ENCODE assay signal across 11 mouse cellular contexts in genomic region chr9:117956691-117957090, GRCm38 (mm10).
DNase-seq lines count a peak whose midpoint lies in the region; ATAC-seq lines count a peak whose summit lies in the region.
"Had no signal": no experiment of that assay in that cellular context is flagged by ENCODE, and none has a peak within 500 bp of the region (broad histone marks: within the 10 kb centered on the region; RNA-seq: fewer than 3 reads in every experiment).

No protein-coding gene starts in this region.

- no peak overlapping the region for H3K9ac ChIP-seq in stomach, embryonic 14.5 days (replicated peaks; ENCODE audit: low read depth, low read length)
- H3K9ac ChIP-seq: forebrain, embryonic 13.5 days; liver, embryonic 13.5 days had no signal

- H3K4me2 ChIP-seq in stomach, embryonic 14.5 days (replicated peaks; ENCODE audit: low read depth, low read length): no peak overlapping the region
- H3K4me2 ChIP-seq: forebrain, embryonic 13.5 days; liver, embryonic 13.5 days had no signal

- H3K9me3 ChIP-seq in heart, embryonic 10.5 days: no peaks in the 10 kb centered on the region
- H3K9me3 ChIP-seq in stomach, embryonic 14.5 days (ENCODE audit: control insufficient read depth, low read depth, low read length): no peaks in the 10 kb centered on the region
- H3K9me3 ChIP-seq: forebrain, embryonic 13.5 days; liver, embryonic 13.5 days had no signal

- ATAC-seq in stomach, embryonic 14.5 days (ENCODE audit: insufficient number of reproducible peaks, insufficient read depth, low FRiP score, low read depth): no peak
- ATAC-seq in erythroid progenitor cell, adult 5-6 weeks (replicated peaks; ENCODE audit: low FRiP score, poor library complexity, severe bottlenecking): no peak
- ATAC-seq: forebrain, embryonic 13.5 days had no signal

- no peak overlapping the region for H3K4me3 ChIP-seq in heart, embryonic 10.5 days
- H3K4me3 ChIP-seq in stomach, embryonic 14.5 days (ENCODE audit: low read depth, low read length): no peak overlapping the region
- H3K4me3 ChIP-seq: forebrain, embryonic 13.5 days; liver, embryonic 13.5 days had no signal

- WGBS in heart, embryonic 10.5 days: 59% methylated on average over 2 of the region's 2 CpGs
- 24% methylated on average over 2 of the region's 2 CpGs for WGBS in stomach, embryonic 14.5 days

- no peaks in the 10 kb centered on the region for H3K36me3 ChIP-seq in heart, embryonic 10.5 days
- no peaks in the 10 kb centered on the region for H3K36me3 ChIP-seq in stomach, embryonic 14.5 days (ENCODE audit: control insufficient read depth, insufficient read depth, low read length)
- H3K36me3 ChIP-seq: liver, embryonic 13.5 days had no signal

- intact Hi-C loops in left cerebral cortex, postnatal 25 days (cut with DNase I): no loop called here

- H3K27ac ChIP-seq in heart, embryonic 10.5 days: peak overlapping the region; percentile 6; the same call in 1 of the 2 replicates
- H3K27ac ChIP-seq in stomach, embryonic 14.5 days (ENCODE audit: low read length): peak overlapping the region; percentile 78
- H3K27ac ChIP-seq: forebrain, embryonic 13.5 days; liver, embryonic 13.5 days had no signal

- H3K27me3 ChIP-seq in heart, embryonic 10.5 days (ENCODE audit: insufficient read depth, poor library complexity, severe bottlenecking): no peaks in the 10 kb centered on the region
- no peaks in the 10 kb centered on the region for H3K27me3 ChIP-seq in stomach, embryonic 14.5 days (ENCODE audit: control insufficient read depth, insufficient read depth, low read length)
- H3K27me3 ChIP-seq: forebrain, embryonic 13.5 days; liver, embryonic 13.5 days had no signal

- DNase-seq in kidney, adult 9 months: peak; percentile 13
- DNase-seq in kidney, adult 11 months: no peak
- no peak for DNase-seq in heart, embryonic 10.5 days (ENCODE audit: low spot score)
- DNase-seq in kidney, postnatal 36 days: peak; percentile 7 to 17
- no peak for DNase-seq in left cerebral cortex, postnatal 25 days (ENCODE audit: low spot score in 2 of 2)
- DNase-seq: cerebellum, adult 11-12 months; liver, embryonic 13.5 days; thymus, adult 2 months had no signal

- peaks cover 13% of the 10 kb centered on the region; the same call in 1 of the 2 replicates for H3K4me1 ChIP-seq in heart, embryonic 10.5 days
- peaks cover 9% of the 10 kb centered on the region for H3K4me1 ChIP-seq in stomach, embryonic 14.5 days (ENCODE audit: control insufficient read depth, insufficient read depth, low read length)

Comparison
In these comparisons a context has a peak if more than half of its experiments do, and no peak if none do; other contexts are left out.
1. DNase-seq: peak in kidney, adult 9 months (single experiment) and kidney, postnatal 36 days (2 of 2); none in kidney, adult 11 months (single experiment), heart, embryonic 10.5 days (single experiment) and left cerebral cortex, postnatal 25 days (0 of 2).